Mouse (Mus musculus) spleen, adult 2 months (tissue): ENCODE measurements around the gene H2al2a. TPM values are rescaled to one million over a fixed set of nuclear protein-coding genes. Genes with fewer than 3 reads are reported as not detected.

Source experiments
- DNase-seq, 2 experiments: peaks; one replicate each; pipeline versions ENCODE4 v3.0.0 to v3.0.0-alpha.2; 2012 to 2021; ENCODE audit warnings: low spot score in 2 of 2, low read depth in 1 of 2
- H3K27ac ChIP-seq: fragments of 200-500 bp; 2 replicates; pipeline ENCODE4 v1.5.1; 2012; ENCODE audit warnings: low read length, inconsistent platforms; ENCODE audit not compliant: insufficient read depth
- H3K27me3 ChIP-seq: fragments of 200-500 bp; 2 replicates; pipeline ENCODE4 v1.6.1; 2012; ENCODE audit warnings: mild to moderate bottlenecking, moderate library complexity, low read length, inconsistent platforms; ENCODE audit not compliant: control insufficient read depth, insufficient read depth
- H3K36me3 ChIP-seq: fragments of 200-500 bp; 2 replicates; pipeline ENCODE4 v1.6.1; 2012; ENCODE audit warnings: mild to moderate bottlenecking, low read length, inconsistent platforms; ENCODE audit not compliant: control insufficient read depth, insufficient read depth
- H3K4me1 ChIP-seq: fragments of 200-500 bp; 2 replicates; pipeline ENCODE4 v1.6.1; 2011; ENCODE audit warnings: inconsistent platforms; ENCODE audit not compliant: control insufficient read depth, insufficient read depth, insufficient read length
- H3K4me3 ChIP-seq: fragments of 200-500 bp; 2 replicates; pipeline ENCODE4 v1.5.1; 2011; ENCODE audit warnings: mild to moderate bottlenecking, inconsistent platforms; ENCODE audit not compliant: insufficient read depth, insufficient read length; ENCODE audit errors: extremely low read depth
- CTCF ChIP-seq: fragments of 200-500 bp; IDR thresholded peaks from 2 replicates; pipeline ENCODE4 v1.5.1; 2011; ENCODE audit warnings: mild to moderate bottlenecking, inconsistent platforms; ENCODE audit not compliant: insufficient read depth, insufficient read length, insufficient replicate concordance; ENCODE audit errors: extremely low read depth
- POLR2A ChIP-seq: fragments of 200-500 bp; IDR thresholded peaks from 2 replicates; pipeline ENCODE4 v1.6.1; 2011; ENCODE audit warnings: low read depth, low read length, inconsistent platforms
- WGBS: fragments of 180-500 bp; shearing (Covaris S2); methylation state at CpG from one replicate; pipeline ENCODE4 v1.1.7; 2018; 5-methylcytosine and 5-hydroxymethylcytosine counted together
- polyA plus RNA-seq: library from polyadenylated mRNA; depleted of rRNA; stranded (reverse); fragments of >200 nt; gene quantifications from 2 replicates; pipeline ENCODE4 v1.2.3, GENCODE M21; 2012

H2al2a gene
- polyA plus RNA-seq, 1 experiment, result not detected

GRCm38 (mm10) chr2:18032538-18032895, 35.8 kb upstream of the H2al2a start:
- H3K36me3 ChIP-seq, result no peaks in the 10 kb centered on the region
- 90% methylated on average over 5 of the region's 5 CpGs for WGBS
- H3K27me3 ChIP-seq, result peaks cover 21% of the 10 kb centered on the region
- no peaks in the 10 kb centered on the region for H3K4me1 ChIP-seq
- DNase-seq, result no peak
- no peak for TF ChIP-seq POLR2A
- no peak overlapping the region for H3K4me3 ChIP-seq
- H3K27ac ChIP-seq, result no peak overlapping the region

- no peak overlapping the region; the same call in 1 of the 2 replicates for H3K4me3 ChIP-seq
- no peak for TF ChIP-seq CTCF
- WGBS, result 20% methylated on average over 34 of the region's 34 CpGs
- no peaks in the 10 kb centered on the region for H3K36me3 ChIP-seq
- H3K27me3 ChIP-seq, result peaks cover 21% of the 10 kb centered on the region
- no peak for DNase-seq
- H3K4me1 ChIP-seq, result no peaks in the 10 kb centered on the region
- no peak overlapping the region for H3K27ac ChIP-seq
Measured at GRCm38 (mm10) chr2:18031831-18032537, 35.2 kb upstream of the H2al2a start.

GRCm38 (mm10) chr2:18031271-18031821, 34.6 kb upstream of the H2al2a start:
- peaks cover 25% of the 10 kb centered on the region for H3K27me3 ChIP-seq
- peaks cover 4% of the 10 kb centered on the region for H3K4me1 ChIP-seq
- no peak for TF ChIP-seq CTCF
- TF ChIP-seq POLR2A, result no peak
- H3K36me3 ChIP-seq, result no peaks in the 10 kb centered on the region
- H3K4me3 ChIP-seq, result no peak overlapping the region
- DNase-seq, result no peak
- no peak overlapping the region for H3K27ac ChIP-seq
- 21% methylated on average over 26 of the region's 26 CpGs for WGBS

GRCm38 (mm10) chr2:18030581-18030980, 33.8 kb upstream of the H2al2a start:
- Histone ChIP-seq H3K4me3 (no peak overlapping the region), H3K27ac (no peak overlapping the region), H3K36me3 (no peaks in the 10 kb centered on the region), H3K27me3 (peaks cover 28% of the 10 kb centered on the region), H3K4me1 (peaks cover 10% of the 10 kb centered on the region)
- WGBS, result 93% methylated on average over 8 of the region's 8 CpGs
- no peak for DNase-seq
- TF ChIP-seq POLR2A (no peak), CTCF (no peak)

GRCm38 (mm10) chr2:18029656-18030055, 32.9 kb upstream of the H2al2a start:
- DNase-seq, result no peak
- Histone ChIP-seq H3K36me3 (no peaks in the 10 kb centered on the region), H3K27me3 (peaks cover 28% of the 10 kb centered on the region), H3K4me1 (peaks cover 10% of the 10 kb centered on the region), H3K27ac (no peak overlapping the region), H3K4me3 (no peak overlapping the region)
- 94% methylated on average over 7 of the region's 7 CpGs for WGBS
- TF ChIP-seq CTCF, result no peak
- no peak for TF ChIP-seq POLR2A

- TF ChIP-seq POLR2A (no peak), CTCF (no peak)
- H3K27ac ChIP-seq, result peak overlapping the region; percentile 59
- no peaks in the 10 kb centered on the region for H3K36me3 ChIP-seq
- peaks cover 28% of the 10 kb centered on the region for H3K27me3 ChIP-seq
- peak overlapping the region; percentile 68 for H3K4me3 ChIP-seq
- H3K4me1 ChIP-seq, result peaks cover 10% of the 10 kb centered on the region
- under 1% methylated on average over 61 of the region's 61 CpGs for WGBS
- peak in 1 of 2 experiments; percentile 53 for DNase-seq
Measured at GRCm38 (mm10) chr2:18028140-18029021, 31.6 kb upstream of the H2al2a start.
